Mouse (Mus musculus) erythroid progenitor cell, adult 5-6 weeks (primary cell): ENCODE measurements around the gene Wnt2. TPM values are rescaled to one million over a fixed set of nuclear protein-coding genes. Genes with fewer than 3 reads are reported as not detected.

ENCODE experiments used
- ATAC-seq: replicated peaks from 2 replicates; pipeline ENCODE4 v1.8.0; 2016; ENCODE audit warnings: moderate number of reproducible peaks, mild to moderate bottlenecking, moderate TSS enrichment, inconsistent platforms; ENCODE audit not compliant: poor library complexity, low FRiP score, severe bottlenecking
- total RNA-seq, 2 experiments: library from RNA; stranded (forward) in 1 of 2; stranded (reverse) in 1 of 2; fragments of 150-400 nt in 1 of 2; fragments of 186-747, 209-891 nt in 1 of 2; gene quantifications; 2 replicates each; pipeline versions ENCODE4 v1.2.3 to v1.2.4; 2015 to 2017; ENCODE audit warnings: low replicate concordance in 2 of 2

Gene Wnt2
- total RNA-seq (2015; ENCODE audit: low replicate concordance) (not detected in 2 replicates), total RNA-seq (2017; ENCODE audit: low replicate concordance) (not detected in 2 replicates)

GRCm38 (mm10) chr6:18029746-18030656 lies at the start of gene Wnt2:
TSS of gene Wnt2 (minus strand) at chr6:18030585.
- ATAC-seq = no peak

GRCm38 (mm10) chr6:18078615-18079014 lies 48.2 kb upstream of the Wnt2 start:
- ATAC-seq = no peak

DNA sequence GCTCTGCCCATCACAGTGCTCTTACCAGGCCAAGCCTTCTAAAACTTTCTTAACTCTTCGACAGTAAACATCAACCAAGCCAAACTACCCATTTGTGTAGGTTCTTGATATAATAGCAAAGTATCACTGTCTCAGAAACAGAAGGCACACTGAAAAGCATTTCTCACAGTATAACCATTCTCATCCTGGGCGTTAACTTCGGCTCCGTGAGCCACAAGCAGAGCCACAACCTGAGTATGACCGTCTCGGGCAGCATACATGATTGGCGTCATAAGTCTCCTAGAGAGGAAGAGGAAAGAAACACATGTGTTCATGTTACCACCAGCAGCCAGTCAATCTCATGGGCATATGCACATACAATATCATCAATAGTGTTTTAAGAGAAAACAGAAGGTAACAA lies 46.6 kb upstream of the Wnt2 start:
- no peak for ATAC-seq

GRCm38 (mm10) chr6:18076577-18076976 lies 46.2 kb upstream of the Wnt2 start:
- no peak for ATAC-seq

GRCm38 (mm10) chr6:18057899-18058298 lies 27.5 kb upstream of the Wnt2 start:
- no peak for ATAC-seq

DNA sequence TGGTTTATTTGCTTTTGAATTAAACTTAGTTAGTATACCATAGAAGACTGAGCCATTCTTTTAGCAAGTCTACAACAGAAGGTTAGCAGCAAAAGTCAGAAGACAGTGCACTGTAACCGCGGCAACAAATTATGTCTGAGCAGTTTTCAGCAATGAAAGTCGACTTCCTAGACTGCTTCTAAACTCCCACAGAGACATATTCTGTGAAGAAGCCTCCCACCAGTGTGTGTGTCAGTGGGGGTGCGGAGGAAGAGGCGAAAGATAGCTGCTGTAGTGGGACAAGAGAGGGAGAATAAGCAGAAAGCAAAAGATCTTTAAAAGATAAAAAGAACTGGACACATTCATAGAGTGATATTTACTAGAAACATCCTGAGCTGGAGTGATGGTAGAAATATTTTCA lies 21.3 kb upstream of the Wnt2 start:
- no peak for ATAC-seq

- no peak for ATAC-seq
These were observed 13.9 kb upstream of the Wnt2 start for GRCm38 (mm10) chr6:18044299-18044698.

DNA sequence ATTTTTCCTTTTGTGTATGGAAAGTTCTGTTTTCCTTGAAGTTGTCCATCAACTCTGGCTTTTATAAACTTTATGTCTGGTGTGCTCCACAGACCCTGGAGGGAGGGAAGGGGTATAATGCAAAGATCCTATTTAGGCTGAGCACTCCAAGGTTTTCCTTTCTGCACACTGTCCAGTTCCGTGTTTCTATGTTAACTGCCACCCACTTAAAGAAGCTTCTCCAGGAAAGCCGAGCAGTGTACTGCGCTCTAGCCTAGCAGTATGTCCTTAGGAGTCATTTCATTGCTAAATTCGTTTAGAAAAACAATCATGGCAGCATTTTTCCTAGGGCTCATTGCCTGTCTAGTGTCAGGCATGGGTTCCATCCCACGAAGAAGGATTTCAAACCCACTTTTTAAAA lies 12.8 kb upstream of the Wnt2 start:
- no peak for ATAC-seq

DNA sequence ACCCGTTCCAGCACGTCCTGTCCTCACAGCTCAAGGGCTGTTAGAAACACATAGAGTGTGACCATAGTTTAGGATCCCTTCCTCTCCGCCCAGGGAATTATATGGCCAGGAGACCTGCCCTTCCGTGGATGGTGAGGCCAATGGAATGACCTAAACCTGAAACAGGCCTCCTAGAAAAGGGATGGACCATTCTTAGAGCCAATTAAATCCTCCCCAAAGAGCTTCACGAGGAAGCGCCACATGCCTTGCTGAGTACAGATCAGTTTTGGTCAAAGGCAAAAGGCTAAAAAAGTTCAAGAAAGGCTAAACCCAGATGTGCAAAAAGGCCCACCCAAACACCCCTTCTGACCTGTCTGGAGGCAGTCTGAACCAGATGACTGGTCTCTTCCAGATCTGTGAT lies 1.9 kb upstream of the Wnt2 start:
- no peak for ATAC-seq

DNA sequence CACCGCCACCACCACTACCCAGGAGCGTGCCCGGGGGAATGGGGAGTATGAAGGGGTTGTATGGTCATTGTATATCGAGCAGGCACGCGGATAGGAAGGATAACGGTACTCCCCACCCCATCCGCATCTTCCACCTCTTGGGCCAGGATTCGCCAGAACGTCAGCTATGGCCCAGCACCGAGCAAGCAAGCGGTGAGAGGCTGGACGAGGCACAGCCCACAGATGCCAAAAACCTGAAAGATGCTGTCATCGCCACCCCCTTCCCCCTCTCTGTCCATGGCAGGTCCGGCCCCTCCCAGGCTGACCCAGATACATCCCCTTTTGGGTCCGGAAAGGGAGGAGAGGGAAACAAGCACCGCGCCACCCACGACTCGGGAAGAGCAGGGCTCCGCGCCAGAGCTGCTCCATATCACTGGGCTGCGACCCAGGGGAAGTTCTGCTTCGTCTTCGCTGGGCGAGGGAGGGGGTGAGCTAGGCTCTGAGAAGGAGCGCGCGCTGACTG lies 1.2 kb upstream of the Wnt2 start:
- ATAC-seq = no peak

DNA sequence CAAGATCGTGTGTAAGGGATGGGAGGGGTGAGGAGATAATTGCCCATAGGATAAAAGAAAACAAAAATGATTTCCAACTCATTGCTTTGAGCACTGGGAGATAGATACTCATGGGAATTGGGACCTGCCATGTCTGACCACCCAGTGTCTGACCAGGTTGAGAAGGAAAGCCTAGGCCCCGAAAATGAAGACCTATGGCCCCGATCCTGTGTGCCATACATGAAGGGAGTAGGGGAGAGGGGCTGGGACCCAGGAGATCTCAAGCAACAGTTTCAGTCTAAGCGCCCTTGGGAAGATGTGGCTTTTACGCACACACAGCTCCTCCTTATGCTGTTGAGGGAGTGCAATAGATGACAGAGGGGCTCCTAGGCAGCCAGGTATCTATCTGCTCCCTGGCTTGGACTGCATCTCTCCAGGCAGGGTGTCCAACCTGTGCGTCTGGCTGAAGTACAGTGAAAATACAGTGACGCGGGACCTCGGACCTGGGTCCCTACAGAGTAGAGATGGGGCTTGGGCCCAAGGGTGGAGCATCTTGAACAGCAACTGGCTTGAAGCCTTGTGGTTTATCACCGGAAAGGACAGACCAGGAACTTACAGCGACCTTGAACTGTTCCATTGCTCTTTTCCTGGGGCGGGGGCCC lies 603 bp upstream of the Wnt2 start:
- no peak for ATAC-seq

GRCm38 (mm10) chr6:18024133-18024794 lies 6.1 kb downstream of the Wnt2 start:
- no peak for ATAC-seq

DNA sequence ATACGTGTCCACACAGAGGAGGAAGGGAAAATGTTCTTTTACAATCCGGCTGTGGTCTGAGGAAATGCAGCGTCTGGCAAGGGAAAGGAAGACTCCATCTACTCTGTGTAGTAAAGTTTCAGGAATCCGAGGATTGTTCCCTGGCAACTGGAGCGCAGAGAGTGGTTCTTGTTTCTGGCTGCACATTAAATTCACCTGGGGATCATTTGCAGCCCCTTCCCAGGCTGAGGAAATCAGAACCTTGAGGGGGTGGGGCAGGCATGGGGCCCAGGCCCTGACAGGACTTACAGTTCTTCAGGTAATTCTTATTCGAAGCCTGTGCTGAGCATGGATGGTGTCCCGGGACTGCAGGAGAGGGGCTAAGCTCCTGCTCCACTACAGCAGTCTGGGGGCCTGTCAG lies 17.0 kb downstream of the Wnt2 start:
- ATAC-seq = no peak

DNA sequence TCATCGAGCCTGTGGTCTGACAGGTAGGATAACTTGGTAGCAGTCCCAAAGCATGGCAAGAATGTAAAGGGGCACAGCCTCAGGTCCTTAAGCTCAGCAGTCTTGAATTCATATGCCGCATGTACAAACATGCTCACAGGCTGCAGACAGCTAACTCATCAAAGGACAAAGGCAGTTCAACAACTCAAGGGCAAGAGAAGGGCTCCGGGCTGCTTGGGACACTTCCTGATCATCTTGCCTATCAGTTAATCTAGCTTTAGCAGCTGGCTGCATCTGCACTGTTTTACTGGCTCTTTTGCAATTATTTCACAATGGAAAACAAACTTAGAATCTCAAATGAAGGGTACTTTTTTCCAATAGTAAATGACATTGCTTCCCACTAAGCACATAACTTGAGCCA lies 23.0 kb downstream of the Wnt2 start:
- ATAC-seq = no peak

DNA sequence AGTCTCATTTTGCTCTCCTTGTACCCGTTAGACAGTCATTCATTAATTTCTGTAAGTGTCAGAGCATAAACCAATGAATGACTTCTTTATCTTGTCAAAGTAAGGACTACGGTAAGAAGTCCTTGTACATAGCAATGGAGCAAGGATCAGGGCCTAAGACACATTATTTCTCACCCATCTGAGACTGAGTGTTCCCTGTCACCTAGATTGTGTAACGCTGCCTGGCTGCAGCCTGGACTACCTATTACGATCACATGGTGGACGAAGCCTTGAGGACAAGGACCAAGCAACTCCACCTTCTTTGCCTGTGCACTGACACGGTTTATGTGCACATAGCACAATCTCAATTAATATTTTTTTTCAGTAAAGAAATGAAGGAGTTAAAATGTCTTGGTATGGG lies 28.3 kb downstream of the Wnt2 start:
- no peak for ATAC-seq

DNA sequence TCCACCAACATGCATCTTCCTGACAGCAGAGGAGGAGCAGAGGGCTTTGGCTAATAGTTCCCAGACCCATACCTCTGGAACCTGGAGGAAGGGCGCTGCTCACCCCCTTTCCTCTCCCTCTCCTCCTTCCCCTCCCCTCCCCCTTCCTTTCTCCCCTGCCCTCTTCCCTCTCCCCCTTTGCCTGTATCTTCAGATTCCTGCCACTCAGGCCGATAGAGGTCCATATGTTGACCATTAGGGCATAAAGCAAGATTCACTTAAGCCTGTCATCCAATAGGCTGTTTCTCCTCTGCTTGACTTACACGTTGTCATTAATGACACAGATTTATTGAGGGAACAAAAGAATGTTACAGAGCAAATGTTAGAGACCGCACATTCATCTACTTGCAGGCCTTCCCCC lies 31.9 kb downstream of the Wnt2 start:
- no peak for ATAC-seq

DNA sequence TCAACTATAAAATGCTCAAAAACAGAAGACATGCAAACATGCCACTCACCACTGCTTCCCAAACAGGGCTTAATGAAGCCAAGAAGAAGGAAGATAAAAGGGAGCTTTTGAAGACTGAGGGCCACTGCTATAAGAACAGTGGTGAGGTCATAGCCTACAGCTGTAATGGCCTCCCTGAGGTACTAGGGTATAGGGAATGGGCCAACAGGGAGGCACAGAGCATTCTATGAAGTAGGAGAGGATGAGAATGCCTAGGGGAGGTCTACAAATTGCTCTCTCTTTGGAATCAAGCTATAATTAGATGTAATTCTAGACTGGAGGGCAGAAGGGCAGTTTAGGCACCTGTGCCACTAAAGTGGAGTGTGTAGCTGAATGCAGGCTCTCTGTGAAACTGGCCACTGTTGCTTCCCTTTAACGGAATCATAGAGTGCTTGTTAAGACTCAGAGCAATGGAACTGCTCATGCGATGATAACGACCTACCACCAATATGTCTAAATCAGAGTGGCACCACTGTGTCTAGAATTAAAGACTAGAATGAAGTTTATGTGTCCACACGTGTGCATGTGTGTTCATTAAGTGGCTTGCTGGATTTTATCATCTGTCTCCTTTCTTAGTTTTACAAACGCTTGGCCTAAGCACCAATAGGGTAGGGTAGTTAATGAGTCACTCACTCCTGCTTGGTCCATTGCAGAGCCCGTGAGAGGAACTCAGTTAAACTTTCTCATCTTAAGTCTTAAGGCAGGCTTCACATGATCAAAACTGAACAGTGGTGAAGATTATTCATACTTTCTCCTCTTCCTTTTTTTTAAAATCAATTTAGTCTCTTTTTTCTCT lies 35.2 kb downstream of the Wnt2 start:
- no peak for ATAC-seq

GRCm38 (mm10) chr6:17991625-17992024 lies 38.8 kb downstream of the Wnt2 start:
- ATAC-seq = no peak

- no peak for ATAC-seq
These were observed 40.0 kb downstream of the Wnt2 start for GRCm38 (mm10) chr6:17990173-17991028.
